Mouse (Mus musculus) kidney, embryonic 16.5 days (tissue): ENCODE measurements around the gene Ndufb3. TPM values are rescaled to one million over a fixed set of nuclear protein-coding genes. Genes with fewer than 3 reads are reported as not detected.

ENCODE experiments used
- polyA plus RNA-seq: library from polyadenylated mRNA; unstranded; fragments of >200 nt; fragmentation: Nextera tagmentation; extraction: Ambion mirVana; gene quantifications from 2 replicates; pipeline ENCODE4 v1.2.1, GENCODE M21; 2015

The Ndufb3 gene
- polyA plus RNA-seq, 1 experiment from 2014 or later = 167 TPM

Other genes starting within 250 kb of the Ndufb3 start
- 350 and 352 TPM in 2 replicates for gene Bzw1, start 193.5 kb upstream of the Ndufb3 start, polyA plus RNA-seq
- 191 and 204 TPM in 2 replicates for gene Clk1, start 162.3 kb upstream of the Ndufb3 start, polyA plus RNA-seq
- 51.9 and 52.2 TPM in 2 replicates for gene Nif3l1, start 141.2 kb upstream of the Ndufb3 start, polyA plus RNA-seq
- 55.6 and 60.6 TPM in 2 replicates for gene Ppil3, start 140.9 kb upstream of the Ndufb3 start, polyA plus RNA-seq
- 30.6 and 31.3 TPM in 2 replicates for gene Orc2, start 81.3 kb upstream of the Ndufb3 start, polyA plus RNA-seq
- gene Fam126b, start 61 bp upstream of the Ndufb3 start, polyA plus RNA-seq = 10.1 and 12.6 TPM in 2 replicates
- not detected in 2 replicates for gene Als2cr12, start 109.6 kb downstream of the Ndufb3 start, polyA plus RNA-seq
- 41.3 and 45.0 TPM in 2 replicates for gene Cflar, start 125.1 kb downstream of the Ndufb3 start, polyA plus RNA-seq
- 42.1 and 44.1 TPM in 2 replicates for gene Casp8, start 209.0 kb downstream of the Ndufb3 start, polyA plus RNA-seq